Mouse (Mus musculus) heart, adult 2 months (tissue): ENCODE results near the gene Ccdc85b. TPM values are rescaled to one million over a fixed set of nuclear protein-coding genes. Genes with fewer than 3 reads are reported as not detected.

Experiments used
- DNase-seq, 2 experiments: peaks; one replicate each; pipeline ENCODE4 v3.0.0; 2021
- H3K27ac ChIP-seq: fragments of 200-600 bp; 2 replicates; pipeline ENCODE4 v1.8.1; 2022
- H3K27me3 ChIP-seq: fragments of 200-500 bp; 2 replicates; pipeline ENCODE4 v1.6.1; 2012; ENCODE audit warnings: mild to moderate bottlenecking, low read length, inconsistent platforms, mixed read lengths; ENCODE audit not compliant: control insufficient read depth, insufficient read depth
- H3K36me3 ChIP-seq: fragments of 200-500 bp; 2 replicates; pipeline ENCODE4 v1.6.1; 2012; ENCODE audit warnings: low read length, inconsistent platforms; ENCODE audit not compliant: control insufficient read depth, insufficient read depth
- H3K4me1 ChIP-seq: fragments of 200-500 bp; 2 replicates; pipeline ENCODE4 v1.6.1; 2011; ENCODE audit warnings: low read length; ENCODE audit not compliant: control insufficient read depth, insufficient read depth
- H3K4me3 ChIP-seq: fragments of 200-600 bp; 2 replicates; pipeline ENCODE4 v1.8.1; 2022
- H3K79me2 ChIP-seq: fragments of 200-500 bp; replicated peaks from 2 replicates; pipeline ENCODE4 v1.6.1; 2012; ENCODE audit warnings: mild to moderate bottlenecking, inconsistent platforms, low read length, moderate library complexity, mixed read lengths; ENCODE audit not compliant: control insufficient read depth, insufficient read depth
- H3K9ac ChIP-seq: fragments of 200-500 bp; 2 replicates; pipeline ENCODE4 v1.6.1; 2012; ENCODE audit warnings: low read depth, mild to moderate bottlenecking, control low read depth, inconsistent platforms, low read length, mixed read lengths
- CTCF ChIP-seq: fragments of 200-600 bp; IDR thresholded peaks from 2 replicates; pipeline ENCODE4 v1.8.1; 2022; ENCODE audit warnings: antibody characterized with exemption, mild to moderate bottlenecking, moderate library complexity
- EP300 ChIP-seq: fragments of 200-500 bp; IDR thresholded peaks from 2 replicates; pipeline ENCODE4 v1.6.1; 2011; ENCODE audit warnings: low read depth, low read length, control low read depth; ENCODE audit not compliant: insufficient read depth
- POLR2A ChIP-seq: fragments of 200-500 bp; IDR thresholded peaks from 2 replicates; pipeline ENCODE4 v1.6.1; 2011; ENCODE audit warnings: mild to moderate bottlenecking, low read depth, low read length, control low read depth; ENCODE audit not compliant: insufficient read depth
- WGBS: fragments of 180-500 bp; shearing (Covaris S2); methylation state at CpG from one replicate; pipeline ENCODE4 v1.1.7; 2018; 5-methylcytosine and 5-hydroxymethylcytosine counted together
- intact Hi-C: fragments of 180-260 bp; cut with DNase I; formaldehyde crosslinking; loops from one replicate; pipeline ENCODE4 v1.15.1; 2025
- polyA plus RNA-seq: library from polyadenylated mRNA; depleted of rRNA; stranded (reverse); fragments of >200 nt; gene quantifications from 2 replicates; pipeline ENCODE4 v1.2.3, GENCODE M21; 2012
- total RNA-seq, 2 experiments: library from RNA; stranded (reverse); gene quantifications; 2 replicates each; pipeline ENCODE4 v1.2.3; 2021

Gene Ccdc85b
- total and polyA plus RNA-seq, 3 experiments = 6.1 to 9.7 (median 6.3) TPM

DNA sequence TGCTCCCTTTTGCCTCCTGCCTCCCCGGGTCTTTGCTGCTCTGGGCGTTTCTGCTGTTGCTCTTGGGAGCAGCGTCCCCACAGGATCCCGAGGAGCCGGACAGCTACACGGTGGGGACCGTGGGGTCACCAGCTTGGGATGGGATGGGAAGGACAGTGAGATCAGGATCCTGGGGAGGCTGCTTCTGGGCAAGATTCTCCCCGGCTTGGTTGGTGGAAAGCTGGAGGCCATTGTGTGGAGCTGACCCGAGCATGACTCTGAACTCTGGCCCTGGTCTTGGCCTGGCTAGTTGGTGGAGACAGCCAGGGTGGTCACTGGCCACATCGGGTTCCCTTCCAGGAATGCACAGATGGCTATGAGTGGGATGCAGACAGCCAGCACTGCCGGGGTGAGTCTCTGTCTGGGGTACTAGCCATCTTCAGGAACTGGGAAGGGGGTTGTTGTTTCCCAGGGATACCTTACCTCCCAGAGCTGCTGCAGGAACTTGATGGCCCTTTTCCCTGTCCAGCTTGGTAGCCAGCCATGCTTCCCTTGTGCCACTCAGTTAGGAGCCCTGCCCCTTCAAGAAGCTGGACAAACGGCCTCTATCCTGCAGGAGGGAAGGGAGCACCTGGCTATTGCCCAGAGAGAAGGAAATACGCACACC, 17.5 kb upstream of the Ccdc85b start:
- TF ChIP-seq EP300 (no peak), POLR2A (no peak), CTCF (no peak)
- no peak for DNase-seq
- Histone ChIP-seq H3K27ac (peak overlapping the region; percentile 76), H3K4me1 (no peaks in the 10 kb centered on the region), H3K4me3 (peak overlapping the region; percentile 57), H3K36me3 (no peaks in the 10 kb centered on the region), H3K27me3 (no peaks in the 10 kb centered on the region), H3K79me2 (no peaks in the 10 kb centered on the region), H3K9ac (peak overlapping the region; percentile 77)
- 38% methylated on average over 13 of the region's 13 CpGs for WGBS
- intact Hi-C loops = no loop called here

DNA sequence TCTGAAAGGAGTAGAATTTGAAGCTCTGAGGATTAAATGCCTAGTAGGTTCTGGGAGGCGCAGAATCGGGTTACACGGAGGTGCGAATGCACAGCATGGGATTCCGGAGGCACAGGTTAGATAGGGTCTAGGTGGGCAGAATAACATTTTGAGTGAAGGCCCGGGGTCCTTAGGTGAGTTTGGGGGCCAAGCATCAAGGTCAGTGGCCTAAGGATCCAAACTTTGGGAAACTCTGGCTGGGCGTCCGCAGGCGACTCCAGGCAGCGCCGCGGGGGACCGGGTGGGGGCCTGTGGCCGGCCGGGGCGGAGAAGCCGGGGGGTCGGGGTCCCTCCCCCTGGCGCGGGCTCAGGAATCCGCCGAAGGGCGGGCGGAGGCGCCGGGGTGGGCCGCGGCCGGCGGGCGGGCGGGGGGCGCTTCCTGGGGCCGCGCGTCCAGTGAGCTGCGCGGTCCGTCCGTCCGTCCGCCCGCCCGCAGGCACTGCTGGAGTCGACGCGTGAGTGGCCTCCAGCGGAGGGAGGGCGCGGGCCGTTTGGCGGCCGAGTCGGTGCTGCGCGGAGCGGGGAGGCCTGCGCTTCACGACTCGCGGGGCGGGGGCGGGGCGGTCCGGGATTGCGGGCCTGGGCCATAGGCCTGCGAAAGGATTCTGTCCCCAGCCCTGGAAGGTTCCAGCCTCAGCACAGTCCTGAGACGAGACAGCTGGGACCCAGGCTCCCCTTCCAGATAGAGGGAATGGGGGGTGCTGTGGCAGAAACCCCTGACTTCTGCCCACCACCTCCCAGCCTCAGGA, 16.8 kb upstream of the Ccdc85b start:
- peak; percentile 69 to 73 for DNase-seq
- no peaks in the 10 kb centered on the region for H3K4me1 ChIP-seq
- under 1% methylated on average over 62 of the region's 68 CpGs for WGBS
- intact Hi-C loops = no loop called here
- no peaks in the 10 kb centered on the region for H3K36me3 ChIP-seq
- H3K27me3 ChIP-seq = no peaks in the 10 kb centered on the region
- peak overlapping the region; percentile 77 for H3K9ac ChIP-seq
- H3K27ac ChIP-seq = peak overlapping the region; percentile 76
- H3K4me3 ChIP-seq = peak overlapping the region; percentile 57
- TF ChIP-seq CTCF = no peak
- no peak for TF ChIP-seq POLR2A
- TF ChIP-seq EP300 = no peak
- no peaks in the 10 kb centered on the region for H3K79me2 ChIP-seq

DNA sequence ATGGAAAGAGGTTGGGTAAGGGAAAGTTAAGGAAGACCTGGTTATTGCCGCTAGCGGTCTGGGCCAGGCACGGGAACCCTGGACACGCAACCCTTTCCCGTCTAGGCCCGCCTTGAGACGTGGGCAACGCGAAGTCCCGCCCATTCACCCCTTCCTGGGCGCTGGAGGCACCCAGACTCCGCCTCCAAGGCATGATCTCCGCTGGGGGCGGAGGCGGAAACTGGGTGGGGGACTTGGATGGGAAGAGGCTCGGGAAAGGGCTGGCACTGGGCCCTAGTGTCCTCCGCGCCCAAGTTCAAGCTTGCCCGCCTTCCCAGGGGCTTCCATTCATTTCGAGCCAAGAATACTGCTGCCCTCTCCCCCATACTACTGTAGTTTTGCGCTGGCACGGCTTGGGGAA, 16.0 kb upstream of the Ccdc85b start, which contains the start of gene Efemp2:
Gene Efemp2 (plus strand): TSS at position 235 of the 400 bp plus-strand sequence.
- Histone ChIP-seq H3K27me3 (no peaks in the 10 kb centered on the region), H3K79me2 (no peaks in the 10 kb centered on the region), H3K36me3 (no peaks in the 10 kb centered on the region), H3K4me1 (no peaks in the 10 kb centered on the region), H3K4me3 (peak within 1 kb of the TSS; percentile 57), H3K9ac (peak within 1 kb of the TSS; percentile 77), H3K27ac (peak within 1 kb of the TSS; percentile 76)
- intact Hi-C loops = loop anchor here (1.0 kb wide), 1 partner anchor 14 kb away; no protein-coding TSS in a partner anchor
- TF ChIP-seq POLR2A (peak; percentile 65), EP300 (no peak), CTCF (no peak)
- 2% methylated on average over 22 of the region's 22 CpGs for WGBS
- peak; percentile 89 to 90 for DNase-seq

DNA sequence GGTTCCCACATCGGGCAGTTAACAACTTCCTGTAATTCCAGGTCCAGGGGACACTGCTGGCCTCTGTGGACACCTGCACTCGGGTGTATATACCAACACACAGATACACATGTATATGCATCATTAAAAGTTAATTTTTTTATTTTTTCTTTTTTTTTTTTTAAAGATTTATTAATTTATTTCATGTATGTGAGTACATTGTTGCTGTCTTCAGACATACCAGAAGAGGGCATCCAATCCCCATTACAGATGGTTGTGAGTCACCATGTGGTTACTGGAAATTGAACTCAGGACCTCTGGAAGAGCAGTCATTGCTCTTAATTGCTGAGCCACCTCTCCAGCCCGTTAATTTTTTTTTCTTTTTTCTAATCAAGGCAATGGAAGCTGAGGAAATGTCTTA, 15.2 kb upstream of the Ccdc85b start:
- Histone ChIP-seq H3K27ac (no peak overlapping the region), H3K4me3 (no peak overlapping the region), H3K4me1 (no peaks in the 10 kb centered on the region), H3K9ac (no peak overlapping the region), H3K79me2 (no peaks in the 10 kb centered on the region), H3K27me3 (no peaks in the 10 kb centered on the region), H3K36me3 (no peaks in the 10 kb centered on the region)
- WGBS = 77% methylated on average over 3 of the region's 3 CpGs
- intact Hi-C loops = loop anchor here (1.0 kb wide), 1 partner anchor 14 kb away; no protein-coding TSS in a partner anchor
- no peak for TF ChIP-seq POLR2A
- peak; percentile 56 for TF ChIP-seq CTCF
- TF ChIP-seq EP300 = no peak
- no peak for DNase-seq

DNA sequence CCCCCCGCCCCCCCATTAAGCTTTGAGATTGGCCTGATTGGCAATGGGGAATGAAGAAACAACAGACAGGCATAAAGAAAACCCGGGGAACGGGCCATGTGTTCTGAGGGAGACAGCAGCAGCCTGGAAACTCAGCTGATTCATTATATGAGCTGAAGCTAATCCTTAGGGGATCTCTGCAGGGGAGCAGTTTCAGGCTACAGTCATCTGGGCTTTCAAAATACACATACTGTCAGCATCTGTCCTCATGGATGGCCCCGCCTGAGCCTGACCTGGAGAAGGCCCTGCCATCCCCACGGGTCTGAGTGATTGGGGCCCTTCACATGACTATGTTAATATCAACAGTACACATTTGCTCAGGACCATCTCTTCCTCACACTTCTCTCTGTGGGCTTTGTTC, 14.2 kb upstream of the Ccdc85b start:
- no peak overlapping the region for H3K9ac ChIP-seq
- DNase-seq = no peak
- intact Hi-C loops = no loop called here
- H3K27ac ChIP-seq = no peak overlapping the region
- no peak overlapping the region for H3K4me3 ChIP-seq
- H3K79me2 ChIP-seq = no peaks in the 10 kb centered on the region
- no peaks in the 10 kb centered on the region for H3K4me1 ChIP-seq
- TF ChIP-seq EP300 (no peak), CTCF (no peak), POLR2A (no peak)
- WGBS = 49% methylated on average over 5 of the region's 5 CpGs
- H3K36me3 ChIP-seq = no peaks in the 10 kb centered on the region
- no peaks in the 10 kb centered on the region for H3K27me3 ChIP-seq

DNA sequence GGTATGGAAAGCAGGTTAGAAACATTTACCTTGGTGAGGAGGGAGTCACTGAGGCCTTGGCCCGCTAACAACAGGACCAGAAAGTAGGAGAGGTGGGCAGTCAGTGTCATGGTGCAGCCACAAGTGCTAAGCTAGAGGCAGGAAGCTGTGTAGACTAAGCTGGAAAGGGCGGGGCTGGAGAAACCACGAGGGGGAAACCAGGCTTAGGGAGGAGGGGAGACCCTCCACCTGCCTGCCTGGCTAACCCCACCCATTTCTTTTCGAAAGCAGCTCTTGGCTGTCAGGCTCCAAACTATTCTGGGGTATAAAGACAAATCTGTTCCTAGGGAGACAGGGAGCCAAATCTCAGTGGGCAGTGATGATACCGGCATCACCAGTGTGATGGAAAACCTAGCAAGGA, 10.7 kb upstream of the Ccdc85b start, which contains the start of gene Ctsw:
Gene Ctsw (minus strand): TSS at position 134 of the 400 bp plus-strand sequence.
- intact Hi-C loops = no loop called here
- no peak for TF ChIP-seq EP300
- no peak for TF ChIP-seq POLR2A
- no peak for TF ChIP-seq CTCF
- Histone ChIP-seq H3K9ac (no peak within 1 kb of the TSS), H3K27ac (no peak within 1 kb of the TSS), H3K4me1 (peaks cover 3% of the 10 kb centered on the region), H3K79me2 (no peaks in the 10 kb centered on the region), H3K36me3 (no peaks in the 10 kb centered on the region), H3K27me3 (no peaks in the 10 kb centered on the region), H3K4me3 (no peak within 1 kb of the TSS)
- peak in 1 of 2 experiments; percentile 19 for DNase-seq
- WGBS = 42% methylated on average over 5 of the region's 5 CpGs
